Comparison of ENCODE assay signal across 28 mouse cellular contexts in the genomic region with DNA sequence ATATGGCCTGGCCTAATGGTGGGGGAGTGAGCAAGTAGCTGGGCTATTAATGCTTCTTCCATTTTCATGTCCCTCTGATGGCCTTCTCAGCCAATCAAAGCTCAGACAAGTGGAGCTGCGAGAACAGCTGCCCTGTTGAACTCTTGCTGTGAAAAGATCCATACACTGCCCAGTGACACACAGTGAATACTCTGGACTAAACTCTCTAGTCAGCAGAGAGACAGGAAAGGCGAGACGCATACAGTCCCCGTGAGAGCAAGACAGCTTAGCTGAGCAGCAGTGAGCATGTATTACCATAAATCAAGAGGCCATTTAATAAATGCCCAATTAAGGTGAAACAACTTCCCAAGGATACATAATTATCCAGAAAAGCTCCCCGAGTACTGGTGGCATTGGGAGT.
DNase-seq lines count a peak whose midpoint lies in the region; ATAC-seq and TF ChIP-seq lines count a peak whose summit lies in the region.
"Had no signal": no experiment of that assay in that cellular context is flagged by ENCODE, and none has a peak within 500 bp of the region (broad histone marks: within the 10 kb centered on the region; RNA-seq: fewer than 3 reads in every experiment).

No protein-coding gene starts in this region.

- H3K9ac ChIP-seq in limb, embryonic 13.5 days: no peak overlapping the region
- H3K9ac ChIP-seq in midbrain, embryonic 12.5 days (replicated peaks): no peak overlapping the region
- H3K9ac ChIP-seq: embryonic facial prominence, embryonic 13.5 days; forebrain, embryonic 12.5 days; forebrain, postnatal 0 days; heart, embryonic 15.5 days; hindbrain, embryonic 14.5 days had no signal

- H3K36me3 ChIP-seq in limb, embryonic 13.5 days: no peaks in the 10 kb centered on the region
- no peaks in the 10 kb centered on the region for H3K36me3 ChIP-seq in limb, embryonic 10.5 days
- H3K36me3 ChIP-seq in midbrain, embryonic 12.5 days: no peaks in the 10 kb centered on the region
- no peaks in the 10 kb centered on the region for H3K36me3 ChIP-seq in midbrain, embryonic 10.5 days
- H3K36me3 ChIP-seq: embryonic facial prominence, embryonic 10.5 days; embryonic facial prominence, embryonic 13.5 days; forebrain, embryonic 12.5 days; heart, embryonic 15.5 days had no signal

- peak; percentile 24 for DNase-seq in embryo, embryonic 10.5 days (ENCODE audit: low spot score)
- DNase-seq in embryo, embryonic 10 days (ENCODE audit: low spot score): no peak
- DNase-seq in limb, embryonic 10.5 days (ENCODE audit: low spot score): no peak
- no peak for DNase-seq in midbrain, embryonic 10.5 days (ENCODE audit: low spot score)
- peak; percentile 21 for DNase-seq in brain, embryonic 14.5 days (ENCODE audit: low read depth)
- DNase-seq: adrenal gland, adult 8-10 months; adrenal gland, postnatal 25 days; cerebellum, adult 18-20 months; cerebellum, adult 9-10 months; cerebellum, postnatal 14 days; embryo, embryonic 11 days; forebrain, postnatal 0 days; gastrocnemius, adult 2 months; gastrocnemius, postnatal 14 days; heart, adult 11 months; heart, postnatal 10 days; heart, postnatal 4 days had no signal

- 0 out of 2 replicates have a peak, but pooled peaks have one; percentile 57 for ATAC-seq in limb, embryonic 13.5 days (ENCODE audit: low FRiP score, low read depth)
- peak; percentile 80 for ATAC-seq in midbrain, embryonic 12.5 days (ENCODE audit: low FRiP score, low read depth)
- ATAC-seq: activated CD4-positive, CD25-positive, alpha-beta regulatory T cell, adult 4 months; forebrain, postnatal 0 days; hindbrain, postnatal 0 days had no signal

- H3K27ac ChIP-seq in limb, embryonic 13.5 days: no peak overlapping the region
- H3K27ac ChIP-seq in limb, embryonic 10.5 days: no peak overlapping the region
- no peak overlapping the region for H3K27ac ChIP-seq in midbrain, embryonic 12.5 days (replicated peaks)
- H3K27ac ChIP-seq in midbrain, embryonic 10.5 days (replicated peaks): no peak overlapping the region
- H3K27ac ChIP-seq: embryonic facial prominence, embryonic 10.5 days; embryonic facial prominence, embryonic 13.5 days; forebrain, embryonic 12.5 days; gastrocnemius, adult 2 months; heart, embryonic 15.5 days; hindbrain, embryonic 14.5 days; hindbrain, postnatal 0 days had no signal

- 0 out of 2 replicates have a peak, but pooled peaks cover 3% of the 10 kb centered on the region for H3K4me1 ChIP-seq in limb, embryonic 13.5 days
- H3K4me1 ChIP-seq in limb, embryonic 10.5 days: no peaks in the 10 kb centered on the region
- peaks cover 5% of the 10 kb centered on the region; the same call in 1 of the 2 replicates for H3K4me1 ChIP-seq in midbrain, embryonic 12.5 days
- peaks cover 3% of the 10 kb centered on the region; the same call in 1 of the 2 replicates for H3K4me1 ChIP-seq in midbrain, embryonic 10.5 days
- H3K4me1 ChIP-seq: embryonic facial prominence, embryonic 13.5 days; heart, embryonic 15.5 days had no signal

- H3K27me3 ChIP-seq in limb, embryonic 13.5 days: no peaks in the 10 kb centered on the region
- H3K27me3 ChIP-seq in limb, embryonic 10.5 days (ENCODE audit: low read depth, poor library complexity, severe bottlenecking): no peaks in the 10 kb centered on the region
- H3K27me3 ChIP-seq in midbrain, embryonic 12.5 days: no peaks in the 10 kb centered on the region
- no peaks in the 10 kb centered on the region for H3K27me3 ChIP-seq in midbrain, embryonic 10.5 days (ENCODE audit: low read depth, poor library complexity, severe bottlenecking)
- H3K27me3 ChIP-seq: embryonic facial prominence, embryonic 13.5 days; forebrain, embryonic 12.5 days; heart, embryonic 15.5 days had no signal

- no peak for TF ChIP-seq POLR2A in brain, embryonic 14.5 days (IDR thresholded peaks at IDR 0.05; ENCODE audit: borderline replicate concordance, extremely low read depth, insufficient read depth, insufficient read length, poor library complexity, severe bottlenecking)

- H3K9me3 ChIP-seq in limb, embryonic 13.5 days: no peaks in the 10 kb centered on the region
- H3K9me3 ChIP-seq in limb, embryonic 10.5 days (replicated peaks): no peaks in the 10 kb centered on the region
- no peaks in the 10 kb centered on the region for H3K9me3 ChIP-seq in midbrain, embryonic 12.5 days
- no peaks in the 10 kb centered on the region for H3K9me3 ChIP-seq in midbrain, embryonic 10.5 days (replicated peaks)
- H3K9me3 ChIP-seq: embryonic facial prominence, embryonic 10.5 days; embryonic facial prominence, embryonic 13.5 days; forebrain, embryonic 12.5 days; heart, embryonic 15.5 days had no signal

- 43% methylated on average over 5 of the region's 5 CpGs for whole genome bisulfite sequencing in limb, embryonic 13.5 days
- 70% methylated on average over 5 of the region's 5 CpGs for WGBS in limb, embryonic 10.5 days
- 46% methylated on average over 5 of the region's 5 CpGs for WGBS in midbrain, embryonic 12.5 days
- 76% methylated on average over 5 of the region's 5 CpGs for WGBS in midbrain, embryonic 10.5 days

- no peak overlapping the region for H3K4me3 ChIP-seq in limb, embryonic 13.5 days
- no peak overlapping the region for H3K4me3 ChIP-seq in limb, embryonic 10.5 days
- H3K4me3 ChIP-seq in midbrain, embryonic 12.5 days: no peak overlapping the region
- no peak overlapping the region for H3K4me3 ChIP-seq in midbrain, embryonic 10.5 days
- H3K4me3 ChIP-seq: embryonic facial prominence, embryonic 10.5 days; embryonic facial prominence, embryonic 13.5 days; erythroblast, embryonic 14.5 days; forebrain, embryonic 12.5 days; gastrocnemius, adult 2 months; heart, embryonic 15.5 days had no signal

- TF ChIP-seq CTCF in brain, embryonic 14.5 days (IDR thresholded peaks at IDR 0.05; ENCODE audit: borderline replicate concordance, extremely low read depth, insufficient read depth, insufficient read length): no peak

- no peak overlapping the region for H3K4me2 ChIP-seq in limb, embryonic 13.5 days (replicated peaks)
- no peak overlapping the region for H3K4me2 ChIP-seq in midbrain, embryonic 12.5 days (replicated peaks)
- H3K4me2 ChIP-seq: embryonic facial prominence, embryonic 13.5 days; forebrain, embryonic 12.5 days; heart, embryonic 11.5 days; heart, embryonic 15.5 days; hindbrain, embryonic 14.5 days had no signal

Comparison
In these comparisons a context has a peak if more than half of its experiments do, and no peak if none do; other contexts are left out.
1. DNase-seq: peak in embryo, embryonic 10.5 days (single experiment) and brain, embryonic 14.5 days (single experiment); none in embryo, embryonic 10 days (single experiment), limb, embryonic 10.5 days (single experiment) and midbrain, embryonic 10.5 days (single experiment).